Mouse (Mus musculus) heart, embryonic 10.5 days (tissue): ENCODE data around the gene Polm. TPM values are rescaled to one million over a fixed set of nuclear protein-coding genes. Genes with fewer than 3 reads are reported as not detected.

ENCODE experiments used
- DNase-seq: peaks from one replicate; pipeline ENCODE4 v3.0.0-alpha.2; 2017; ENCODE audit warnings: low spot score
- H3K27ac ChIP-seq: fragments of 300-500 bp; sonication (generic); 2 replicates; pipeline ENCODE4 v1.5.1; 2016; ENCODE audit warnings: mild to moderate bottlenecking
- H3K27me3 ChIP-seq: fragments of 300-500 bp; sonication (generic); 2 replicates; pipeline ENCODE4 v1.6.1; 2016; ENCODE audit warnings: mild to moderate bottlenecking; ENCODE audit not compliant: poor library complexity, insufficient read depth, severe bottlenecking
- H3K36me3 ChIP-seq: fragments of 300-500 bp; sonication (generic); 2 replicates; pipeline ENCODE4 v1.6.1; 2016; ENCODE audit warnings: mild to moderate bottlenecking, moderate library complexity
- H3K4me1 ChIP-seq: fragments of 300-500 bp; sonication (generic); 2 replicates; pipeline ENCODE4 v1.6.1; 2016; ENCODE audit warnings: mild to moderate bottlenecking
- H3K4me3 ChIP-seq: fragments of 300-500 bp; sonication (generic); 2 replicates; pipeline ENCODE4 v1.5.1; 2016; ENCODE audit warnings: mild to moderate bottlenecking, moderate library complexity
- H3K9me3 ChIP-seq: fragments of 300-500 bp; sonication (generic); 2 replicates; pipeline ENCODE4 v1.6.1; 2016; ENCODE audit warnings: mild to moderate bottlenecking, moderate library complexity
- WGBS: fragments of 180-500 bp; shearing (Covaris S2); methylation state at CpG from one replicate; pipeline ENCODE4 v1.1.7; 2016; 5-methylcytosine and 5-hydroxymethylcytosine counted together
- polyA plus RNA-seq: library from polyadenylated mRNA; unstranded; fragments of >200 nt; fragmentation: Nextera tagmentation; extraction: Ambion mirVana; gene quantifications from 2 replicates; pipeline ENCODE4 v1.2.1, GENCODE M21; 2016

Gene Polm
- 8.9 and 11.1 TPM in 2 replicates for polyA plus RNA-seq

GRCm38 (mm10) chr11:5837251-5838246 is at the start of gene Polm:
TSS of gene Polm (minus strand) at chr11:5838016.
- Histone ChIP-seq H3K27me3 (no peaks in the 10 kb centered on the region), H3K4me3 (peak within 1 kb of the TSS; percentile 80), H3K36me3 (peaks cover 31% of the 10 kb centered on the region), H3K9me3 (no peaks in the 10 kb centered on the region), H3K4me1 (peaks cover 14% of the 10 kb centered on the region), H3K27ac (peak within 1 kb of the TSS; percentile 93)
- DNase-seq, result peak; percentile 97
- under 1% methylated on average over 63 of the region's 63 CpGs for WGBS

DNA sequence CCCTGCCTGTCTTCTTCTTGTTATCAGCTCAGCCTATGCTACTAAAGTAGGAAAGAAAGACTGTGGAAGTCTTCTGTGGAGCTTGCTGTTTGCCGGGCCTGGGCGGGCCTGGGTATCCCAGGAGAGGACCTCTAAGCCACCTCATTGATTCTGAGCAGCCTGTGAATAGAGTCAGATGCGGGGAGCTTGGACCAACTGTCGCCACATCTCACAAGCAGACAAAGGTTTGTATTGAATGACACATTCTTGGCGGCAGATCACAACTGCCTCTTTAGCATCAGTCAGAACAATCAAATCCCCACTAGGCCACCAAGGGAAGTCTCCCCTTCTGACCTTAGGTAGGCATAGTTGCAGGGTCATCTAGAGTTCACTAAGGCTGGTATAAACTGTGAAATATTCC is 49.4 kb upstream of the Polm start:
- H3K27me3 ChIP-seq, result no peaks in the 10 kb centered on the region
- 23% methylated on average over 5 of the region's 5 CpGs for WGBS
- H3K4me3 ChIP-seq, result no peak overlapping the region
- no peaks in the 10 kb centered on the region for H3K9me3 ChIP-seq
- peak overlapping the region; percentile 85 for H3K27ac ChIP-seq
- peaks cover 68% of the 10 kb centered on the region for H3K4me1 ChIP-seq
- no peaks in the 10 kb centered on the region for H3K36me3 ChIP-seq
- DNase-seq, result no peak

DNA sequence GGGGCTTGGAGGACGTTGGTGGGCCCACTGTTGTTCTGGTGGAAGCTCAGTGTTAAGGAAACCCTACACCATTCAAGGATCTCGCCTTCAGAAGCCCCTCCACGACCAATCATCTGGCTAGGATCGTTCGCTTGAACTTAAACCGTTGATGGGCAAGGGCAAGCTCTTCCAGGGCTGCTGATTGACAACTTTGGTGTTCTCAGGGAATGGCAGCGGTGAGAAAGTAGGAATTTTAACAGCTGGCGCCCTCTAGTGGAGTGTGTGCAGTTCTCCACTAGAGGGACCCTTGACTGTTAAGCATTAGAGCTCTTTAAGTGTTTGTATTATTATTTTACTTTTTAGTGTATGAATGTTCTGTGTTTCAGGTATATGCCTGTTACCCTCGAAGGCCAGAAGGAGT is 48.4 kb upstream of the Polm start:
- DNase-seq, result no peak
- Histone ChIP-seq H3K9me3 (no peaks in the 10 kb centered on the region), H3K4me1 (peaks cover 57% of the 10 kb centered on the region), H3K36me3 (no peaks in the 10 kb centered on the region), H3K4me3 (no peak overlapping the region), H3K27ac (peak overlapping the region; percentile 85), H3K27me3 (no peaks in the 10 kb centered on the region)
- 14% methylated on average over 9 of the region's 9 CpGs for WGBS

- Histone ChIP-seq H3K27ac (peak overlapping the region; percentile 16), H3K9me3 (no peaks in the 10 kb centered on the region), H3K27me3 (no peaks in the 10 kb centered on the region), H3K4me3 (no peak overlapping the region), H3K36me3 (no peaks in the 10 kb centered on the region), H3K4me1 (peaks cover 36% of the 10 kb centered on the region)
- DNase-seq, result no peak
- 69% methylated on average over 8 of the region's 8 CpGs for WGBS
Measured at GRCm38 (mm10) chr11:5882518-5882917, 44.7 kb upstream of the Polm start.

- DNase-seq, result no peak
- H3K27me3 ChIP-seq, result no peaks in the 10 kb centered on the region
- 42% methylated on average over 5 of the region's 5 CpGs for WGBS
Measured at GRCm38 (mm10) chr11:5879905-5880304, 42.1 kb upstream of the Polm start.

GRCm38 (mm10) chr11:5878661-5879060 is 40.8 kb upstream of the Polm start:
- Histone ChIP-seq H3K9me3 (no peaks in the 10 kb centered on the region), H3K27me3 (no peaks in the 10 kb centered on the region), H3K4me3 (peak overlapping the region; percentile 73), H3K36me3 (peaks cover 32% of the 10 kb centered on the region), H3K27ac (peak overlapping the region; percentile 90), H3K4me1 (peaks cover 36% of the 10 kb centered on the region)
- no peak for DNase-seq
- 45% methylated on average over 8 of the region's 8 CpGs for WGBS

More at GRCm38 (mm10) chr11:5879905-5880304, 42.1 kb upstream of the Polm start:
- Histone ChIP-seq H3K9me3 (no peaks in the 10 kb centered on the region), H3K36me3 (peaks cover 19% of the 10 kb centered on the region), H3K4me3 (no peak overlapping the region), H3K27ac (no peak overlapping the region), H3K4me1 (peaks cover 36% of the 10 kb centered on the region)

DNA sequence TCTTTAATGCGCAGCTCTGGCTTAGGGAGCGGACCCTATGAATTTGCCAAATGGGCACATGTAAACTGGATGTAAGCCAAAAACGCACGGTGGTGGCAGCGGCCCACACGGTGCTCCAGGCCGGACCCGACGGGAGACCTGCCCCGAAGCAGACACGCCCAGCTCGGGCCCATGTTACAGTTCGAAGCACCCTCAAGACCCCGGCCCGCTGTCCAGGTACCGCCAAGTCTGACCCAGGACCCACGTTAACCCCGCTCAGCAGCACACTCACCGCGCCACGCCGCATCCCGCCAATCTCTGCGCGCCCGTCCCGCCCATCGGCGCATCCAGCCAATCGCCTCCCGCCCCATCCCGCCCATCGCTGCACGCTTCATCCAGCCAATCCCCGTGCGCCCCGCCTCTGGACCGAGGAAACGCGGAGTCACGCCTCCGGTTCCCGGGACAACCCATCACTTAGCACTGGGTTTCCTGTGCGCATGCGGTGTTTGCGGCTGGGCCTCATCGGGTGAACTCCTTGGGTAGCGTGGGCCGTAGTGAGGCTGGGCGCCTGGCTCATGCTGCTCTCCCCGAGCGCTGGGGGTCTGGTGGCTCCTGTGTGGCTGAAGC is 40.2 kb upstream of the Polm start, which contains the start of gene Pold2:
Gene Pold2, minus strand, starts transcription at position 372 of the 606 bp plus-strand sequence.
- WGBS, result under 1% methylated on average over 52 of the region's 52 CpGs
- peak within 1 kb of the TSS; percentile 73 for H3K4me3 ChIP-seq
- H3K27me3 ChIP-seq, result no peaks in the 10 kb centered on the region
- H3K9me3 ChIP-seq, result no peaks in the 10 kb centered on the region
- peaks cover 36% of the 10 kb centered on the region for H3K4me1 ChIP-seq
- H3K27ac ChIP-seq, result peak within 1 kb of the TSS; percentile 90
- DNase-seq, result peak; percentile 100
- H3K36me3 ChIP-seq, result peaks cover 38% of the 10 kb centered on the region

DNA sequence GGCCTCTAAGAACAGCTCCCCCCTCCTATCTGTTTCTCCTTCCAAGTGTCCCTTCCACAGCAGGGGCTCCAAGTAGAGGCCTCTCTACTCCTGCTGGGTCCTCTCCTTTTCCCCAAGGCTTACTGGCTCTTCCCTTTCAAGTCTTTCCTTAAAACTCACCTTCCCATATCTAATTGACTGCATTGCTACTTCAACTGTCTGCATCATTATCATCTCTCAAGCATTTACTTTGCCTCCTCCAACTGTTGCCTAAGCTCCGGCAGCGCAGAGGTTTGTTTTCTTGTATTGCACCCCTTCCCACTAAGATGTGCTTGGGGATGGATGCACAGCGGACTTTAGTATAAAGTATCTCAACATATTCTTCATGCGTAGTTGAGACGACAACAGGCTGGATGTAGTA is 39.6 kb upstream of the Polm start:
- 8% methylated on average over 5 of the region's 5 CpGs for whole genome bisulfite sequencing
- H3K4me1 ChIP-seq, result peaks cover 31% of the 10 kb centered on the region
- H3K36me3 ChIP-seq, result peaks cover 44% of the 10 kb centered on the region
- no peak for DNase-seq
- peak overlapping the region; percentile 90 for H3K27ac ChIP-seq
- H3K27me3 ChIP-seq, result no peaks in the 10 kb centered on the region
- H3K9me3 ChIP-seq, result no peaks in the 10 kb centered on the region
- H3K4me3 ChIP-seq, result peak overlapping the region; percentile 73

GRCm38 (mm10) chr11:5873192-5873591 is 35.4 kb upstream of the Polm start:
- H3K36me3 ChIP-seq, result peaks cover 86% of the 10 kb centered on the region
- H3K9me3 ChIP-seq, result no peaks in the 10 kb centered on the region
- DNase-seq, result no peak
- H3K4me3 ChIP-seq, result no peak overlapping the region
- 90% methylated on average over 9 of the region's 9 CpGs for WGBS
- H3K27me3 ChIP-seq, result no peaks in the 10 kb centered on the region
- H3K4me1 ChIP-seq, result peaks cover 21% of the 10 kb centered on the region
- H3K27ac ChIP-seq, result no peak overlapping the region

- Histone ChIP-seq H3K9me3 (no peaks in the 10 kb centered on the region), H3K4me3 (no peak overlapping the region), H3K27ac (no peak overlapping the region), H3K36me3 (peaks cover 91% of the 10 kb centered on the region), H3K4me1 (peaks cover 19% of the 10 kb centered on the region), H3K27me3 (no peaks in the 10 kb centered on the region)
- 90% methylated on average over 11 of the region's 11 CpGs for WGBS
- no peak for DNase-seq
Measured at GRCm38 (mm10) chr11:5872707-5873106, 34.9 kb upstream of the Polm start.

GRCm38 (mm10) chr11:5870069-5870468 is 32.3 kb upstream of the Polm start:
- no peak overlapping the region; the same call in 1 of the 2 replicates for H3K4me3 ChIP-seq
- H3K9me3 ChIP-seq, result no peaks in the 10 kb centered on the region
- no peaks in the 10 kb centered on the region for H3K27me3 ChIP-seq
- DNase-seq, result no peak
- WGBS, result 87% methylated on average over 16 of the region's 16 CpGs
- no peak overlapping the region for H3K27ac ChIP-seq
- peaks cover 10% of the 10 kb centered on the region; the same call in 1 of the 2 replicates for H3K4me1 ChIP-seq
- H3K36me3 ChIP-seq, result peaks cover 89% of the 10 kb centered on the region

GRCm38 (mm10) chr11:5869331-5869730 is 31.5 kb upstream of the Polm start:
- Histone ChIP-seq H3K27me3 (no peaks in the 10 kb centered on the region), H3K36me3 (peaks cover 89% of the 10 kb centered on the region), H3K9me3 (no peaks in the 10 kb centered on the region), H3K4me3 (no peak overlapping the region), H3K27ac (no peak overlapping the region), H3K4me1 (peaks cover 10% of the 10 kb centered on the region; the same call in 1 of the 2 replicates)
- DNase-seq, result no peak
- 93% methylated on average over 16 of the region's 16 CpGs for WGBS

GRCm38 (mm10) chr11:5868324-5868723 is 30.5 kb upstream of the Polm start:
- Histone ChIP-seq H3K27me3 (peaks cover 9% of the 10 kb centered on the region; the same call in 1 of the 2 replicates), H3K4me1 (peaks cover 12% of the 10 kb centered on the region), H3K36me3 (peaks cover 87% of the 10 kb centered on the region), H3K27ac (no peak overlapping the region), H3K4me3 (no peak overlapping the region), H3K9me3 (no peaks in the 10 kb centered on the region)
- WGBS, result 92% methylated on average over 12 of the region's 12 CpGs
- no peak for DNase-seq
